In genomic region chr9:55283516-55283915, GRCm38 (mm10) we compare ENCODE assay signal across 9 mouse cellular contexts. TPM values are rescaled to one million over a fixed set of nuclear protein-coding genes. Genes with fewer than 3 reads are reported as not detected.
DNase-seq lines count a peak whose midpoint lies in the region; ATAC-seq lines count a peak whose summit lies in the region.
"Had no signal": no experiment of that assay in that cellular context is flagged by ENCODE, and none has a peak within 500 bp of the region (broad histone marks: within the 10 kb centered on the region; RNA-seq: fewer than 3 reads in every experiment).

No protein-coding gene starts in this region.

- no peak overlapping the region; the same call in 1 of the 2 replicates for H3K9ac ChIP-seq in heart, embryonic 14.5 days (ENCODE audit: low read length)
- no peak overlapping the region for H3K9ac ChIP-seq in limb, embryonic 12.5 days (replicated peaks)

- H3K27me3 ChIP-seq in heart, embryonic 14.5 days (ENCODE audit: control insufficient read depth, insufficient read depth, low read length), result no peaks in the 10 kb centered on the region
- no peaks in the 10 kb centered on the region; the same call in 1 of the 2 replicates for H3K27me3 ChIP-seq in limb, embryonic 12.5 days

- H3K27ac ChIP-seq in heart, embryonic 14.5 days (replicated peaks in 1 of 2; ENCODE audit: control insufficient read depth in 1 of 2, insufficient read depth in 1 of 2, low read depth in 2 of 2, low read length in 2 of 2), result no peak overlapping the region
- no peak overlapping the region for H3K27ac ChIP-seq in limb, embryonic 12.5 days
- H3K27ac ChIP-seq: heart, adult 2 months had no signal

- whole genome bisulfite sequencing in heart, embryonic 14.5 days, result 8% methylated on average over 14 of the region's 14 CpGs
- WGBS in limb, embryonic 12.5 days, result 2% methylated on average over 14 of the region's 14 CpGs

- peak overlapping the region; percentile 54 for H3K4me2 ChIP-seq in heart, embryonic 14.5 days (ENCODE audit: low read length)
- peak overlapping the region; percentile 52 for H3K4me2 ChIP-seq in limb, embryonic 12.5 days

- no peaks in the 10 kb centered on the region for H3K36me3 ChIP-seq in heart, embryonic 14.5 days (ENCODE audit: control insufficient read depth, insufficient read depth, low read length)
- no peaks in the 10 kb centered on the region for H3K36me3 ChIP-seq in limb, embryonic 12.5 days

- peak; percentile 65 for DNase-seq in ES-CJ7 (ENCODE audit: low read depth, low spot score)
- peak; percentile 47 for DNase-seq in adrenal gland, adult 8-10 months
- DNase-seq in MN1 (ENCODE audit: low spot score), result no peak
- no peak for DNase-seq in right cerebral cortex, adult 2 months (ENCODE audit: low spot score in 2 of 2)
- no peak for DNase-seq in layer of hippocampus, postnatal 14 days (ENCODE audit: low spot score in 2 of 2)

- peaks cover 2 to 3% of the 10 kb centered on the region in 2 experiments; a peak in 2 of 4 replicates for H3K4me1 ChIP-seq in heart, embryonic 14.5 days (ENCODE audit: control insufficient read depth in 2 of 2, insufficient read depth in 2 of 2, low read length in 2 of 2)
- peaks cover 11% of the 10 kb centered on the region for H3K4me1 ChIP-seq in limb, embryonic 12.5 days (replicated peaks)

- ATAC-seq in heart, embryonic 14.5 days (ENCODE audit: insufficient number of reproducible peaks, insufficient read depth, low FRiP score, low read depth), result no peak
- ATAC-seq in limb, embryonic 12.5 days (ENCODE audit: insufficient number of reproducible peaks, insufficient read depth, low FRiP score, low TSS enrichment, low read depth), result no peak
- ATAC-seq in monocyte, adult 5-6 weeks (replicated peaks; ENCODE audit: insufficient number of reproducible peaks, low FRiP score, low TSS enrichment, poor library complexity, severe bottlenecking), result peak; percentile 66

- peak overlapping the region in 1 of 2 experiments; percentile 14; a peak in 1 of 4 replicates for H3K4me3 ChIP-seq in heart, embryonic 14.5 days (ENCODE audit: control insufficient read depth in 1 of 2, insufficient read depth in 1 of 2, low read depth in 1 of 2, low read length in 2 of 2)
- peak overlapping the region; percentile 19; the same call in 1 of the 2 replicates for H3K4me3 ChIP-seq in limb, embryonic 12.5 days (replicated peaks)
- H3K4me3 ChIP-seq: heart, adult 2 months had no signal

- H3K9me3 ChIP-seq in heart, embryonic 14.5 days (ENCODE audit: control insufficient read depth, low read length), result no peaks in the 10 kb centered on the region
- no peaks in the 10 kb centered on the region for H3K9me3 ChIP-seq in limb, embryonic 12.5 days

RNA-seq across cellular contexts. Expression of gene Nrg4, which starts 43.1 kb away (rescaled TPM):
- 10 to 100 TPM in 3 of 4 experiments, 1 to 10 TPM in 1; 6.7 to 19.3 (median 14.4) TPM for total RNA-seq in adrenal gland, adult 8-10 months (2022)
- 1.7 and 2.0 TPM in 2 replicates for polyA plus RNA-seq in heart, embryonic 14.5 days (2014; fragmentation: Nextera tagmentation; extraction: Ambion mirVana)
- 1.2 and 1.5 TPM in 2 replicates for polyA plus RNA-seq in limb, embryonic 12.5 days (2016; fragmentation: Nextera tagmentation; extraction: Ambion mirVana)
- total RNA-seq in monocyte, adult 5-6 weeks (2017), result 1.4 to 4.7 TPM in 2 of 3 replicates, not detected in the other
- under 1 TPM; 0.39 to 0.76 TPM for total RNA-seq in layer of hippocampus, postnatal 14 days (2021)

RNA-seq across cellular contexts. Expression of gene Tmem266, which starts 43.2 kb away (rescaled TPM):
- 1 to 10 TPM; 1.0 to 1.5 (median 1.1) TPM for total RNA-seq in adrenal gland, adult 8-10 months (2022)
- polyA plus RNA-seq in heart, embryonic 14.5 days (2014; fragmentation: Nextera tagmentation; extraction: Ambion mirVana), result 0.16 TPM in 1 of 2 replicates, not detected in the other
- 0.74 and 1.1 TPM in 2 replicates for polyA plus RNA-seq in limb, embryonic 12.5 days (2016; fragmentation: Nextera tagmentation; extraction: Ambion mirVana)
- not detected in 3 replicates for total RNA-seq in monocyte, adult 5-6 weeks (2017)
- total RNA-seq in layer of hippocampus, postnatal 14 days (2021), result 1 to 10 TPM; 5.7 to 7.5 TPM

Comparison
In these comparisons a context has a peak if more than half of its experiments do, and no peak if none do; other contexts are left out.
1. DNase-seq: peak in ES-CJ7 (single experiment) and adrenal gland, adult 8-10 months (single experiment); none in MN1 (single experiment), right cerebral cortex, adult 2 months (0 of 2) and layer of hippocampus, postnatal 14 days (0 of 2).